ENCODE assay signal across 9 mouse cellular contexts in genomic region chr12:69204052-69204833, GRCm38 (mm10). TPM values are rescaled to one million over a fixed set of nuclear protein-coding genes. Genes with fewer than 3 reads are reported as not detected.
DNase-seq lines count a peak whose midpoint lies in the region; ATAC-seq and TF ChIP-seq lines count a peak whose summit lies in the region.
"Had no signal": no experiment of that assay in that cellular context is flagged by ENCODE, and none has a peak within 500 bp of the region (broad histone marks: within the 10 kb centered on the region; RNA-seq: fewer than 3 reads in every experiment).

Gm49384 (minus strand) TSS chr12:69204267.

- DNase-seq in kidney, postnatal 25 days: no peak
- no peak for DNase-seq in thymus, postnatal 10 days (ENCODE audit: low spot score in 2 of 2)
- no peak for DNase-seq in B cell, adult 2 months
- no peak for DNase-seq in c-Kit-positive CD71-positive TER-119-positive erythroid progenitor cells, embryonic 14.5 days (ENCODE audit: low spot score)

- no peak for ATAC-seq in kidney, embryonic 14.5 days (ENCODE audit: low FRiP score, low TSS enrichment)
- ATAC-seq in hindbrain, embryonic 13.5 days (ENCODE audit: low FRiP score): no peak
- peak; percentile 40 for ATAC-seq in midbrain, embryonic 16.5 days
- ATAC-seq: Patski had no signal

- H3K27me3 ChIP-seq in kidney, embryonic 14.5 days (ENCODE audit: control insufficient read depth, insufficient read depth, low read length): no peaks in the 10 kb centered on the region
- no peaks in the 10 kb centered on the region for H3K27me3 ChIP-seq in hindbrain, embryonic 13.5 days
- no peaks in the 10 kb centered on the region for H3K27me3 ChIP-seq in midbrain, embryonic 16.5 days (ENCODE audit: control insufficient read depth, insufficient read depth, low read depth, low read length)
- H3K27me3 ChIP-seq: Patski had no signal

- H3K36me3 ChIP-seq in kidney, embryonic 14.5 days (ENCODE audit: control insufficient read depth, insufficient read depth, low read length): peaks cover 39% of the 10 kb centered on the region
- H3K36me3 ChIP-seq in hindbrain, embryonic 13.5 days: peaks cover 18% of the 10 kb centered on the region; the same call in 1 of the 2 replicates
- no peaks in the 10 kb centered on the region; the same call in 1 of the 2 replicates for H3K36me3 ChIP-seq in midbrain, embryonic 16.5 days (ENCODE audit: control insufficient read depth, insufficient read depth, low read length)

- 0 out of 2 replicates have a peak, but pooled peaks cover 3% of the 10 kb centered on the region for H3K4me1 ChIP-seq in kidney, embryonic 14.5 days (ENCODE audit: control insufficient read depth, insufficient read depth, low read length)
- no peaks in the 10 kb centered on the region for H3K4me1 ChIP-seq in bone marrow, adult 2 months (ENCODE audit: control insufficient read depth, insufficient read depth, low read length)
- peaks cover 6% of the 10 kb centered on the region for H3K4me1 ChIP-seq in hindbrain, embryonic 13.5 days (replicated peaks)
- peaks cover 7% of the 10 kb centered on the region; the same call in 1 of the 2 replicates for H3K4me1 ChIP-seq in midbrain, embryonic 16.5 days (ENCODE audit: control insufficient read depth, insufficient read depth, low read length)

- H3K4me2 ChIP-seq in kidney, embryonic 14.5 days (replicated peaks; ENCODE audit: low read depth, low read length): no peak within 1 kb of the TSS
- peak within 1 kb of the TSS; percentile 30; the same call in 1 of the 2 replicates for H3K4me2 ChIP-seq in hindbrain, embryonic 13.5 days
- no peak within 1 kb of the TSS for H3K4me2 ChIP-seq in midbrain, embryonic 16.5 days (ENCODE audit: low read length)

- TF ChIP-seq POLR2A in bone marrow, adult 2 months (IDR thresholded peaks at IDR 0.05; ENCODE audit: borderline replicate concordance, control insufficient read depth, low read depth, low read length): no peak

- 91% methylated on average over 16 of the region's 16 CpGs for WGBS in kidney, embryonic 14.5 days
- 88% methylated on average over 16 of the region's 16 CpGs for WGBS in bone marrow, adult 2 months
- 62% methylated on average over 16 of the region's 16 CpGs for WGBS in hindbrain, embryonic 13.5 days
- 64% methylated on average over 16 of the region's 16 CpGs for WGBS in midbrain, embryonic 16.5 days

- no peak within 1 kb of the TSS for H3K9ac ChIP-seq in kidney, embryonic 14.5 days (ENCODE audit: low read depth, low read length)
- H3K9ac ChIP-seq in hindbrain, embryonic 13.5 days: no peak within 1 kb of the TSS
- H3K9ac ChIP-seq in midbrain, embryonic 16.5 days (ENCODE audit: low read depth, low read length): no peak within 1 kb of the TSS

- TF ChIP-seq CTCF in bone marrow, adult 2 months (IDR thresholded peaks at IDR 0.05; ENCODE audit: control insufficient read depth, insufficient read depth, low read length): no peak

- H3K9me3 ChIP-seq in kidney, embryonic 14.5 days (ENCODE audit: control insufficient read depth, low read length): no peaks in the 10 kb centered on the region
- H3K9me3 ChIP-seq in hindbrain, embryonic 13.5 days: no peaks in the 10 kb centered on the region
- no peaks in the 10 kb centered on the region for H3K9me3 ChIP-seq in midbrain, embryonic 16.5 days (replicated peaks; ENCODE audit: control insufficient read depth, low read length, poor library complexity, severe bottlenecking)

- H3K27ac ChIP-seq in kidney, embryonic 14.5 days (ENCODE audit: low read depth, low read length): no peak within 1 kb of the TSS
- no peak within 1 kb of the TSS for H3K27ac ChIP-seq in bone marrow, adult 2 months (ENCODE audit: control insufficient read depth, insufficient read depth, low read depth, low read length, poor library complexity)
- H3K27ac ChIP-seq in hindbrain, embryonic 13.5 days: no peak within 1 kb of the TSS
- H3K27ac ChIP-seq in midbrain, embryonic 16.5 days (ENCODE audit: low read length): no peak within 1 kb of the TSS

- no peak within 1 kb of the TSS for H3K4me3 ChIP-seq in kidney, embryonic 14.5 days (ENCODE audit: low read length)
- H3K4me3 ChIP-seq in bone marrow, adult 2 months (replicated peaks; ENCODE audit: control insufficient read depth, low read depth, low read length): no peak within 1 kb of the TSS
- 0 out of 2 replicates have a peak within 1 kb of the TSS, but pooled peaks have one; percentile 9 for H3K4me3 ChIP-seq in hindbrain, embryonic 13.5 days
- no peak within 1 kb of the TSS for H3K4me3 ChIP-seq in midbrain, embryonic 16.5 days (ENCODE audit: low read depth, low read length)

RNA-seq across cellular contexts. Expression of gene Gm49384, which starts in this region (rescaled TPM):
- 29.8 and 35.0 TPM in 2 replicates for polyA plus RNA-seq in kidney, embryonic 14.5 days (2014; fragmentation: Nextera tagmentation; extraction: Ambion mirVana)
- 22.6 and 26.6 TPM in 2 replicates for polyA plus RNA-seq in bone marrow, adult 2 months (2011; ENCODE audit: insufficient read depth, insufficient read length, low replicate concordance, missing spikeins)
- polyA plus RNA-seq in hindbrain, embryonic 13.5 days (2015; fragmentation: Nextera tagmentation; extraction: Ambion mirVana): 16.2 and 17.3 TPM in 2 replicates
- 9.8 and 13.1 TPM in 2 replicates for polyA plus RNA-seq in midbrain, embryonic 16.5 days (2015; fragmentation: Nextera tagmentation; extraction: Ambion mirVana)
